ENCODE assay signal across 12 mouse cellular contexts in genomic region chr5:135642686-135643551, GRCm38 (mm10). TPM values are rescaled to one million over a fixed set of nuclear protein-coding genes. Genes with fewer than 3 reads are reported as not detected.
DNase-seq lines count a peak whose midpoint lies in the region; ATAC-seq and TF ChIP-seq lines count a peak whose summit lies in the region.
"Had no signal": no experiment of that assay in that cellular context is flagged by ENCODE, and none has a peak within 500 bp of the region (broad histone marks: within the 10 kb centered on the region; RNA-seq: fewer than 3 reads in every experiment).

No protein-coding gene starts in this region.

- H3K4me1 ChIP-seq in ES-Bruce4 (ENCODE audit: control insufficient read depth, insufficient read depth, low read length), result peaks cover 9% of the 10 kb centered on the region
- no peaks in the 10 kb centered on the region for H3K4me1 ChIP-seq in midbrain, embryonic 11.5 days (ENCODE audit: control insufficient read depth, insufficient read depth, low read length)
- H3K4me1 ChIP-seq: heart, embryonic 13.5 days; limb, embryonic 13.5 days; midbrain, embryonic 13.5 days had no signal

- no peaks in the 10 kb centered on the region for H3K9me3 ChIP-seq in ES-Bruce4 (replicated peaks; ENCODE audit: control insufficient read depth, insufficient read depth, low read length, poor library complexity, severe bottlenecking)
- H3K9me3 ChIP-seq in midbrain, embryonic 11.5 days (ENCODE audit: control insufficient read depth, low read length), result no peaks in the 10 kb centered on the region
- H3K9me3 ChIP-seq: heart, embryonic 13.5 days; limb, embryonic 13.5 days; midbrain, embryonic 13.5 days had no signal

- TF ChIP-seq POLR2A in ES-Bruce4 (IDR thresholded peaks at IDR 0.05; ENCODE audit: insufficient read depth, low read length), result no peak

- no peak for TF ChIP-seq CTCF in ES-Bruce4 (IDR thresholded peaks at IDR 0.05; ENCODE audit: low read depth, low read length)

- 87% methylated on average over 10 of the region's 10 CpGs for WGBS in midbrain, embryonic 11.5 days

- TF ChIP-seq EP300 in ES-Bruce4 (IDR thresholded peaks at IDR 0.05; ENCODE audit: insufficient read depth, low read depth, low read length), result peak; percentile 84

- H3K4me3 ChIP-seq in ES-Bruce4 (ENCODE audit: low read depth, low read length), result no peak overlapping the region
- H3K4me3 ChIP-seq in midbrain, embryonic 11.5 days (ENCODE audit: low read depth, low read length), result no peak overlapping the region
- H3K4me3 ChIP-seq: heart, embryonic 13.5 days; limb, embryonic 13.5 days; midbrain, embryonic 13.5 days had no signal

- H3K9ac ChIP-seq in ES-Bruce4 (ENCODE audit: low read depth, poor library complexity, severe bottlenecking), result no peak overlapping the region
- no peak overlapping the region for H3K9ac ChIP-seq in midbrain, embryonic 11.5 days (ENCODE audit: low read length)
- H3K9ac ChIP-seq: heart, embryonic 13.5 days; limb, embryonic 13.5 days; midbrain, embryonic 13.5 days had no signal

- H3K36me3 ChIP-seq in ES-Bruce4 (ENCODE audit: control insufficient read depth, insufficient read depth, low read length, poor library complexity, severe bottlenecking), result peaks cover 7% of the 10 kb centered on the region
- peaks cover 6% of the 10 kb centered on the region; the same call in 1 of the 2 replicates for H3K36me3 ChIP-seq in midbrain, embryonic 11.5 days (ENCODE audit: control insufficient read depth, insufficient read depth, low read length)

- H3K27ac ChIP-seq in ES-Bruce4 (ENCODE audit: insufficient read depth, low read length), result peak overlapping the region; percentile 31
- no peak overlapping the region for H3K27ac ChIP-seq in midbrain, embryonic 11.5 days (ENCODE audit: low read depth, low read length)
- H3K27ac ChIP-seq: heart, embryonic 13.5 days; limb, embryonic 13.5 days; midbrain, embryonic 13.5 days had no signal

- no peak overlapping the region for H3K4me2 ChIP-seq in midbrain, embryonic 11.5 days
- H3K4me2 ChIP-seq: heart, embryonic 13.5 days; limb, embryonic 13.5 days; midbrain, embryonic 13.5 days had no signal

- DNase-seq in cerebellum, adult 9-11 months, result peak; percentile 36
- DNase-seq in cerebellum, postnatal 10 days, result peak; percentile 69 to 70
- peak; percentile 86 to 95 for DNase-seq in kidney, postnatal 25 days
- DNase-seq in midbrain, embryonic 11.5 days (ENCODE audit: low spot score, missing footprints), result no peak
- no peak for DNase-seq in right cerebral cortex, postnatal 14 days
- DNase-seq in heart, postnatal 4 days, result no peak
- DNase-seq: thymus, postnatal 14 days had no signal

- ATAC-seq in cerebellum, adult (ENCODE audit: insufficient number of reproducible peaks, low FRiP score, low TSS enrichment), result no peak
- no peak for ATAC-seq in midbrain, embryonic 11.5 days (ENCODE audit: low FRiP score)
- ATAC-seq: midbrain, embryonic 13.5 days had no signal

- no peaks in the 10 kb centered on the region for H3K27me3 ChIP-seq in ES-Bruce4 (ENCODE audit: control insufficient read depth, insufficient read depth, low read length, poor library complexity, severe bottlenecking)
- no peaks in the 10 kb centered on the region for H3K27me3 ChIP-seq in midbrain, embryonic 11.5 days (ENCODE audit: control insufficient read depth, insufficient read depth, low read length)
- H3K27me3 ChIP-seq: heart, embryonic 13.5 days; limb, embryonic 13.5 days; midbrain, embryonic 13.5 days had no signal

RNA-seq across cellular contexts. Expression of gene Rhbdd2, which starts 10.5 kb away (rescaled TPM):
- 30.6 and 35.7 TPM in 2 replicates for polyA plus RNA-seq in ES-Bruce4 (2011; ENCODE audit: insufficient read depth, insufficient read length, low read depth, missing spikeins)
- 55.5 and 58.5 TPM in 2 replicates for polyA plus RNA-seq in midbrain, embryonic 11.5 days (2014; fragmentation: Nextera tagmentation; extraction: Ambion mirVana)
- 10 to 100 TPM; 20.6 to 22.7 TPM for total RNA-seq in heart, postnatal 4 days (2021)

RNA-seq across cellular contexts. Expression of gene Por, which starts 26.9 kb away (rescaled TPM):
- 32.3 and 41.4 TPM in 2 replicates for polyA plus RNA-seq in ES-Bruce4 (2011; ENCODE audit: insufficient read depth, insufficient read length, low read depth, missing spikeins)
- 79.9 and 95.4 TPM in 2 replicates for polyA plus RNA-seq in midbrain, embryonic 11.5 days (2014; fragmentation: Nextera tagmentation; extraction: Ambion mirVana)
- 10 to 100 TPM; 54.0 to 55.5 TPM for total RNA-seq in heart, postnatal 4 days (2021)

Comparison
In these comparisons a context has a peak if more than half of its experiments do, and no peak if none do; other contexts are left out.
1. DNase-seq: peak in cerebellum, adult 9-11 months (single experiment), cerebellum, postnatal 10 days (2 of 2) and kidney, postnatal 25 days (2 of 2); none in midbrain, embryonic 11.5 days (single experiment), right cerebral cortex, postnatal 14 days (single experiment) and heart, postnatal 4 days (single experiment).